Comparison of ENCODE assay signal across 18 mouse cellular contexts in genomic region chr3:10697698-10698452, GRCm38 (mm10).
A peak's percentile ranks its signal among the peaks of the same experiment; 100 is the strongest.
DNase-seq lines count a peak whose midpoint lies in the region; ATAC-seq and TF ChIP-seq lines count a peak whose summit lies in the region.
"Had no signal": no experiment of that assay in that cellular context is flagged by ENCODE, and none has a peak within 500 bp of the region (broad histone marks: within the 10 kb centered on the region; RNA-seq: fewer than 3 reads in every experiment).

No protein-coding gene starts in this region.

- H3K27me3 ChIP-seq in forebrain, postnatal 0 days (ENCODE audit: insufficient read depth, low read length): no peaks in the 10 kb centered on the region
- H3K27me3 ChIP-seq in forebrain, embryonic 15.5 days: no peaks in the 10 kb centered on the region
- H3K27me3 ChIP-seq in midbrain, embryonic 15.5 days (replicated peaks): no peaks in the 10 kb centered on the region
- H3K27me3 ChIP-seq in liver, embryonic 12.5 days (replicated peaks): no peaks in the 10 kb centered on the region
- H3K27me3 ChIP-seq: hindbrain, embryonic 13.5 days had no signal

- no peak overlapping the region for H3K4me2 ChIP-seq in forebrain, postnatal 0 days (ENCODE audit: low read depth)
- H3K4me2 ChIP-seq in forebrain, embryonic 15.5 days (replicated peaks): no peak overlapping the region
- H3K4me2 ChIP-seq in midbrain, embryonic 15.5 days: no peak overlapping the region
- H3K4me2 ChIP-seq in liver, embryonic 12.5 days: no peak overlapping the region
- H3K4me2 ChIP-seq: hindbrain, embryonic 13.5 days had no signal

- H3K4me1 ChIP-seq in forebrain, postnatal 0 days (ENCODE audit: insufficient read depth): no peaks in the 10 kb centered on the region
- peaks cover 9% of the 10 kb centered on the region for H3K4me1 ChIP-seq in forebrain, embryonic 15.5 days
- peaks cover 9% of the 10 kb centered on the region; the same call in 1 of the 2 replicates for H3K4me1 ChIP-seq in midbrain, embryonic 15.5 days
- no peaks in the 10 kb centered on the region for H3K4me1 ChIP-seq in liver, embryonic 12.5 days
- H3K4me1 ChIP-seq: embryonic facial prominence, embryonic 10.5 days; heart, embryonic 10.5 days; hindbrain, embryonic 13.5 days had no signal

- DNase-seq in forebrain, postnatal 0 days: no peak
- peak; percentile 26 for DNase-seq in retina, postnatal 1 day
- DNase-seq in retina, embryonic 14.5 days (ENCODE audit: low spot score): no peak
- no peak for DNase-seq in thymus, adult 18-20 months
- DNase-seq: adrenal gland, postnatal 10 days; cerebellum, adult 18-20 months; cerebellum, adult 9-11 months; cerebellum, postnatal 36 days; gastrocnemius, postnatal 10 days; heart, adult 18-20 months; heart, postnatal 10 days had no signal

- peak; percentile 27 for ATAC-seq in forebrain, postnatal 0 days
- no peak for ATAC-seq in forebrain, embryonic 15.5 days (replicated peaks)
- peak; percentile 72 for ATAC-seq in midbrain, embryonic 15.5 days (replicated peaks)
- ATAC-seq in liver, embryonic 12.5 days: no peak
- ATAC-seq: hindbrain, postnatal 0 days had no signal

- no peak overlapping the region for H3K27ac ChIP-seq in forebrain, postnatal 0 days (ENCODE audit: low read depth, low read length)
- no peak overlapping the region for H3K27ac ChIP-seq in forebrain, embryonic 15.5 days (replicated peaks)
- H3K27ac ChIP-seq in midbrain, embryonic 15.5 days: no peak overlapping the region
- no peak overlapping the region for H3K27ac ChIP-seq in liver, embryonic 12.5 days
- H3K27ac ChIP-seq: embryonic facial prominence, embryonic 10.5 days; heart, embryonic 10.5 days; hindbrain, embryonic 13.5 days; hindbrain, postnatal 0 days had no signal

- H3K36me3 ChIP-seq in forebrain, postnatal 0 days (ENCODE audit: insufficient read depth): no peaks in the 10 kb centered on the region
- H3K36me3 ChIP-seq in forebrain, embryonic 15.5 days: no peaks in the 10 kb centered on the region
- no peaks in the 10 kb centered on the region for H3K36me3 ChIP-seq in midbrain, embryonic 15.5 days (replicated peaks)
- no peaks in the 10 kb centered on the region for H3K36me3 ChIP-seq in liver, embryonic 12.5 days
- H3K36me3 ChIP-seq: embryonic facial prominence, embryonic 10.5 days; heart, embryonic 10.5 days; hindbrain, embryonic 13.5 days had no signal

- H3K9ac ChIP-seq in forebrain, postnatal 0 days: no peak overlapping the region
- no peak overlapping the region for H3K9ac ChIP-seq in forebrain, embryonic 15.5 days (replicated peaks)
- H3K9ac ChIP-seq in midbrain, embryonic 15.5 days: no peak overlapping the region
- H3K9ac ChIP-seq in liver, embryonic 12.5 days: no peak overlapping the region
- H3K9ac ChIP-seq: hindbrain, embryonic 13.5 days had no signal

- H3K4me3 ChIP-seq in forebrain, postnatal 0 days (ENCODE audit: low read depth, low read length): no peak overlapping the region
- no peak overlapping the region for H3K4me3 ChIP-seq in forebrain, embryonic 15.5 days
- H3K4me3 ChIP-seq in midbrain, embryonic 15.5 days: no peak overlapping the region
- no peak overlapping the region for H3K4me3 ChIP-seq in liver, embryonic 12.5 days
- H3K4me3 ChIP-seq: embryonic facial prominence, embryonic 10.5 days; heart, embryonic 10.5 days; hindbrain, embryonic 13.5 days had no signal

- no peaks in the 10 kb centered on the region for H3K9me3 ChIP-seq in forebrain, postnatal 0 days (ENCODE audit: low read length)
- no peaks in the 10 kb centered on the region for H3K9me3 ChIP-seq in forebrain, embryonic 15.5 days
- no peaks in the 10 kb centered on the region for H3K9me3 ChIP-seq in midbrain, embryonic 15.5 days
- no peaks in the 10 kb centered on the region for H3K9me3 ChIP-seq in liver, embryonic 12.5 days (replicated peaks)
- H3K9me3 ChIP-seq: embryonic facial prominence, embryonic 10.5 days; heart, embryonic 10.5 days; hindbrain, embryonic 13.5 days had no signal

- WGBS in forebrain, postnatal 0 days: 40% methylated on average over 7 of the region's 7 CpGs
- WGBS in forebrain, embryonic 15.5 days: 41% methylated on average over 7 of the region's 7 CpGs
- WGBS in midbrain, embryonic 15.5 days: 43% methylated on average over 7 of the region's 7 CpGs
- 69% methylated on average over 7 of the region's 7 CpGs for WGBS in liver, embryonic 12.5 days (ENCODE audit: insufficient replicate concordance)

- TF ChIP-seq CTCF in forebrain, postnatal 0 days (IDR thresholded peaks at IDR 0.05; ENCODE audit: low read depth): no peak

Comparison
In these comparisons a context has a peak if more than half of its experiments do, and no peak if none do; other contexts are left out.
1. ATAC-seq: peak in forebrain, postnatal 0 days (single experiment) and midbrain, embryonic 15.5 days (single experiment); none in forebrain, embryonic 15.5 days (single experiment) and liver, embryonic 12.5 days (single experiment).